Mouse (Mus musculus) hindbrain, embryonic 14.5 days (tissue): ENCODE data around the gene Rasgef1b. TPM values are rescaled to one million over a fixed set of nuclear protein-coding genes. Genes with fewer than 3 reads are reported as not detected.

Source experiments
- ATAC-seq: fragments of 200-750 bp; cut with Nextera tagmentation; 2 replicates; pipeline ENCODE4 v1.8.0; 2017; ENCODE audit warnings: moderate number of reproducible peaks, mild to moderate bottlenecking, moderate TSS enrichment, moderate library complexity; ENCODE audit not compliant: low FRiP score
- DNase-seq: peaks from one replicate; pipeline ENCODE4 v3.0.0-alpha.2; 2015; ENCODE audit warnings: low spot score
- H3K27ac ChIP-seq: fragments of 300-500 bp; sonication (generic); 2 replicates; pipeline ENCODE4 v1.5.1; 2014; ENCODE audit warnings: mild to moderate bottlenecking, moderate library complexity
- H3K27me3 ChIP-seq: fragments of 300-500 bp; sonication (generic); 2 replicates; pipeline ENCODE4 v1.6.1; 2014; ENCODE audit warnings: mild to moderate bottlenecking, low read length, mixed read lengths; ENCODE audit not compliant: control insufficient read depth, insufficient read depth
- H3K36me3 ChIP-seq: fragments of 300-500 bp; sonication (generic); replicated peaks from 2 replicates; pipeline ENCODE4 v1.6.1; 2014; ENCODE audit not compliant: control insufficient read depth, insufficient read depth
- H3K4me1 ChIP-seq: fragments of 300-500 bp; sonication (generic); replicated peaks from 2 replicates; pipeline ENCODE4 v1.6.1; 2014; ENCODE audit warnings: antibody characterized with exemption, low read length, mixed read lengths; ENCODE audit not compliant: control insufficient read depth, insufficient read depth
- H3K4me2 ChIP-seq: fragments of 300-500 bp; sonication (generic); replicated peaks from 2 replicates; pipeline ENCODE4 v1.6.1; 2014; ENCODE audit warnings: mild to moderate bottlenecking, moderate library complexity
- H3K4me3 ChIP-seq: fragments of 300-500 bp; sonication (generic); replicated peaks from 2 replicates; pipeline ENCODE4 v1.5.1; 2014; ENCODE audit warnings: mild to moderate bottlenecking, low read length
- H3K9ac ChIP-seq: fragments of 300-500 bp; sonication (generic); 2 replicates; pipeline ENCODE4 v1.6.1; 2014
- H3K9me3 ChIP-seq: fragments of 300-500 bp; sonication (generic); 2 replicates; pipeline ENCODE4 v1.6.1; 2016; ENCODE audit warnings: low read length; ENCODE audit not compliant: control insufficient read depth
- WGBS: fragments of 180-500 bp; shearing (Covaris S2); extraction: QIAGEN DNeasy Blood & Tissue Kit; methylation state at CpG from one replicate; pipeline ENCODE4 v1.1.7; 2014; 5-methylcytosine and 5-hydroxymethylcytosine counted together
- polyA plus RNA-seq: library from polyadenylated mRNA; unstranded; fragments of >200 nt; fragmentation: Nextera tagmentation; extraction: Ambion mirVana; gene quantifications from 2 replicates; pipeline ENCODE4 v1.2.1, GENCODE M21; 2014

Rasgef1b gene
- polyA plus RNA-seq = 47.5 and 51.5 TPM in 2 replicates

DNA sequence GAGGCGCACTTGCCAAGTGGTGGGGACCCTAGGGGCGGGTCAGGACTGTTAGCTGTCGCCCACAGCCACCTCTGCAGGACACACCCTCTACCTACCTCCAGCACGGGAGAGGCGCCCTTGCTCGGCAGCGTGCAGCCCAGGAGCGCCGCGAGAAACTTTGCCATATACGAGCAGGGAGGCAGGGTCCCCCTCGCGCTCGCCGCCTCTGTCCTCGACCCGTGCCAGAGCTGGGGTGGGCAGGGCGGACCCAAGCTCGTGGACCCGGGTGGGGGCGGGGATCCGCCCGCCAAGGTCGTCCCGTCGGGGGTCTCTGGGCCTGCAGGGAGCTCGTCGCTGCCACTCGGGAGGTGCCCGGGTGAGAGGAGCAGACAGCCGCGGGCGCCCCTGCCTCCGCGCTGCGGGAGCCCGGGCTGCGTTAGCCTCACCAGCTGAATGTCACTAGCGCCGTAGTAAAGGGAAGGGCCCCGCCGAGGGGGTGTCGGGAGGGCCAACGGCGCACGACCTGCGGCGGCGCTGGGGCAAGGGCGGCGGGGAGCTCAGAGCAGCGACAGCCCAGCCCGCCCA lies at the start of gene Rasgef1b:
Gene Rasgef1b, minus strand, starts transcription at position 417 of the 564 bp plus-strand sequence.
- H3K9me3 ChIP-seq = no peaks in the 10 kb centered on the region
- H3K27me3 ChIP-seq = peaks cover 11% of the 10 kb centered on the region; the same call in 1 of the 2 replicates
- H3K36me3 ChIP-seq = no peaks in the 10 kb centered on the region
- peaks cover 15% of the 10 kb centered on the region; the same call in 1 of the 2 replicates for H3K4me1 ChIP-seq
- peak within 1 kb of the TSS; percentile 83 for H3K9ac ChIP-seq
- peak; percentile 86 for DNase-seq
- WGBS = under 1% methylated on average over 25 of the region's 53 CpGs
- H3K27ac ChIP-seq = peak within 1 kb of the TSS; percentile 74
- peak; percentile 94 for ATAC-seq
- H3K4me3 ChIP-seq = peak within 1 kb of the TSS; percentile 49
- H3K4me2 ChIP-seq = peak within 1 kb of the TSS; percentile 94

DNA sequence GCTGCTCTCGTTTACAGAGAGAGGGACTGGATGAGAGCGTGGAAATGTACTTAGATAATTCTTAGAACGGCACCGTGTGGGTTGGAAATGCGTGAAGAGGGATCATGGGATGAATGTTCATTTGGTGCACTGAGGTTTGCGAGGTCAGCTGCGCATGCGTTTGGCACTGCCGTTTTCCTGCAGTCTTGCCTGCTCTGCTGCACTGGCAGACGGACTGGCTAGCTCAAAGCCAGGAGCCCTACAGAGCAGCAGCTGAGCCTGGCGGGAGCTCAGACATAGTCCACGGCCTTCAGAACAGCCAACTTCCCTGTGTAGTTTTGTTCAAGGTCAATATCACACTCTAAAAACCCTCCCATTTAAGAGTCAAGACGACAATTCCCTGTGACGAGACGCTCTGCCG lies 46.5 kb upstream of the Rasgef1b start:
- H3K27ac ChIP-seq = no peak overlapping the region
- H3K4me2 ChIP-seq = no peak overlapping the region
- no peak overlapping the region for H3K4me3 ChIP-seq
- ATAC-seq = no peak
- 71% methylated on average over 16 of the region's 16 CpGs for WGBS
- DNase-seq = no peak
- H3K36me3 ChIP-seq = no peaks in the 10 kb centered on the region
- no peak overlapping the region for H3K9ac ChIP-seq
- peaks cover 6% of the 10 kb centered on the region; the same call in 1 of the 2 replicates for H3K4me1 ChIP-seq
- H3K9me3 ChIP-seq = no peaks in the 10 kb centered on the region
- no peaks in the 10 kb centered on the region for H3K27me3 ChIP-seq

DNA sequence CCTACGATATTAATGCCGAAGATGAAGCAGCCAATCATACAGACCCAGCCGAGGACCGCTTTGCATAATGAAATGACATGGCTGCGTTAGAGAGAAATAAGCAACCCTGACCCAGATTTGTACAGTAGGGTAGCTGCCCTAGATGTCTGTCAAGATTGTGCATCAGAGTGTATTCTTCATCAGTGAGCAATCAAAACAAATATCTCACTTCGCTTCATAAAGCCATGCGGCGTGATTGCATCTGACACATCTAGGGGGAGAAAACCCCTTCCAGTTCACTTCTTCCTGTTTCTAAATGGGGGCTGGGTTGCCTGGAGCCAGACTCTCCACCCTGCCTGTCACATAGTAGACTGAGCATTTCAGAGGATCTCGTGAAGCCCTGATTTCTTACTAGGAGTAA lies 44.4 kb upstream of the Rasgef1b start:
- 49% methylated on average over 9 of the region's 9 CpGs for WGBS
- ATAC-seq (peak; percentile 48; the same call in 1 of the 2 replicates), DNase-seq (peak; percentile 49)
- H3K4me1 ChIP-seq = peaks cover 6% of the 10 kb centered on the region; the same call in 1 of the 2 replicates
- H3K27ac ChIP-seq = no peak overlapping the region; the same call in 1 of the 2 replicates
- H3K4me3 ChIP-seq = no peak overlapping the region
- no peaks in the 10 kb centered on the region for H3K27me3 ChIP-seq
- no peaks in the 10 kb centered on the region for H3K36me3 ChIP-seq
- H3K9ac ChIP-seq = no peak overlapping the region
- H3K4me2 ChIP-seq = no peak overlapping the region
- peaks cover 5% of the 10 kb centered on the region; the same call in 1 of the 2 replicates for H3K9me3 ChIP-seq

DNA sequence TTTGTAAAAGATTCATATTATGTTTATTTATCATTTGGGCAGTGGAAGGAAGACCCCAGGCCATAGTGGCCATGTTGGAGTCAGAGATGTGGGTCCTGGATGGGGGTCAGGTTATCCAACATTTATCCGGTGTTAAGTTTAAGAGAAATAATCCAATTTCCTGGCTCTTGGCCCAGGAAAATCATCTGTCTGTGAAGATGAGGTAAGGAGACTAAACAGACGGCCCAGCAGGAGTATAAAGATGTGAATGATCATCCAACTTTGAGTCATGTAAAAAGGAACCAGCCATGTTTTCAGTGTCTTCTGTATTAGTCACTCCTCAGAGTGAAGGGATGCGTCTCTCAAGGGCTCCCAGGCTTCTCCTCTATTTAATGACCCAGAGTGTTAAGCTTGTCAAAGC lies 35.4 kb upstream of the Rasgef1b start:
- H3K9me3 ChIP-seq = no peaks in the 10 kb centered on the region
- no peaks in the 10 kb centered on the region for H3K27me3 ChIP-seq
- ATAC-seq (no peak), DNase-seq (no peak)
- no peaks in the 10 kb centered on the region for H3K36me3 ChIP-seq
- no peak overlapping the region for H3K4me2 ChIP-seq
- H3K4me1 ChIP-seq = no peaks in the 10 kb centered on the region
- H3K4me3 ChIP-seq = no peak overlapping the region
- no peak overlapping the region for H3K27ac ChIP-seq
- 83% methylated on average over 3 of the region's 3 CpGs for WGBS
- H3K9ac ChIP-seq = no peak overlapping the region

DNA sequence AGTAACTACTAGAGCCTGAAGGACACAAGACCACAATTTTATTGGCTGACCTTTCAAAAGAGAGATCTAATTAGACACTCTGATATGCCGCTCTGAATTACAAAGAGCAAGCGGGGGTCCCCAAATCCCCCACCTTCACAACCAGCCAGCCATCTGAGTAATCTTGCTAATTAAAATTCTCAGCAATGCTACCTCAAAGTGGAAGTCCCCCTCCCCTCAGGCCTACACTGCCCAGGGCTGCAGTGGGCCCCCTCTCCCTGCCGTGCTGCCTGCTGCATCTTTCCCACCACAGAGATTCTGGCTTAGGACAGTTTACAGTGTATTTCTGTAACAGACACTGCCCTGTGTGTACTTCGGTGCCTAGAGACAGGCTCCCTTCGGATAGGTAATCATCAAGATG lies 30.0 kb upstream of the Rasgef1b start:
- H3K9ac ChIP-seq = no peak overlapping the region; the same call in 1 of the 2 replicates
- H3K9me3 ChIP-seq = no peaks in the 10 kb centered on the region
- no peaks in the 10 kb centered on the region for H3K27me3 ChIP-seq
- 57% methylated on average over 5 of the region's 5 CpGs for WGBS
- peak overlapping the region; percentile 32; the same call in 1 of the 2 replicates for H3K27ac ChIP-seq
- H3K4me2 ChIP-seq = no peak overlapping the region
- H3K4me3 ChIP-seq = no peak overlapping the region
- ATAC-seq (peak; percentile 65; the same call in 1 of the 2 replicates), DNase-seq (no peak)
- no peaks in the 10 kb centered on the region for H3K36me3 ChIP-seq
- 0 out of 2 replicates have a peak, but pooled peaks cover 2% of the 10 kb centered on the region for H3K4me1 ChIP-seq

- no peak for ATAC-seq
- 82% methylated on average over 12 of the region's 12 CpGs for WGBS
- Histone ChIP-seq H3K4me1 (0 out of 2 replicates have a peak, but pooled peaks cover 8% of the 10 kb centered on the region), H3K9me3 (no peaks in the 10 kb centered on the region), H3K27me3 (no peaks in the 10 kb centered on the region), H3K4me2 (no peak overlapping the region), H3K9ac (peak overlapping the region; percentile 7; the same call in 1 of the 2 replicates), H3K4me3 (no peak overlapping the region), H3K27ac (peak overlapping the region; percentile 34; the same call in 1 of the 2 replicates), H3K36me3 (no peaks in the 10 kb centered on the region)
- no peak for DNase-seq
Measured at GRCm38 (mm10) chr5:99753843-99754242, 25.0 kb upstream of the Rasgef1b start.

DNA sequence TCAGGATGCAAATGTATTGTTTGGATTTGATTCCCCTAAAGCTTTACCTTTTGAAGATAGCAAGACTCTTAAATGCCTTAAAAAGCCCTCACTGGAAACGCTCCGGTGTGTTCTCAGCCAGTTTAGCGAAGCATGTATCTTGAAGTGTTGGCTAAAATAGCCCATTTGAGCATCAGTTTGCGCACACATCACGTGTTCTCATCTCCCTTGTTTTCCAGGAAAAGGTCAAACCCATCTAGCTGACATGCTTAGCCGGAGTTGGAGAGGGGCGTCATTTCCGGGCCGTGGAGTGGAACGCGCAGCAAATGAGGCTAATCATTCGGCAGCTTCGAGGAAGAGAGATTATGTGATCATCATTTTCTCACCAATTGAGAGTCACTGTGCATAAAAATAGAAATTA lies 24.5 kb upstream of the Rasgef1b start:
- Histone ChIP-seq H3K9me3 (no peaks in the 10 kb centered on the region), H3K27me3 (no peaks in the 10 kb centered on the region), H3K9ac (peak overlapping the region; percentile 7; the same call in 1 of the 2 replicates), H3K4me2 (peak overlapping the region; percentile 10; the same call in 1 of the 2 replicates), H3K27ac (peak overlapping the region; percentile 34), H3K4me1 (0 out of 2 replicates have a peak, but pooled peaks cover 8% of the 10 kb centered on the region), H3K4me3 (no peak overlapping the region), H3K36me3 (no peaks in the 10 kb centered on the region)
- 48% methylated on average over 13 of the region's 13 CpGs for WGBS
- ATAC-seq (no peak), DNase-seq (no peak)

DNA sequence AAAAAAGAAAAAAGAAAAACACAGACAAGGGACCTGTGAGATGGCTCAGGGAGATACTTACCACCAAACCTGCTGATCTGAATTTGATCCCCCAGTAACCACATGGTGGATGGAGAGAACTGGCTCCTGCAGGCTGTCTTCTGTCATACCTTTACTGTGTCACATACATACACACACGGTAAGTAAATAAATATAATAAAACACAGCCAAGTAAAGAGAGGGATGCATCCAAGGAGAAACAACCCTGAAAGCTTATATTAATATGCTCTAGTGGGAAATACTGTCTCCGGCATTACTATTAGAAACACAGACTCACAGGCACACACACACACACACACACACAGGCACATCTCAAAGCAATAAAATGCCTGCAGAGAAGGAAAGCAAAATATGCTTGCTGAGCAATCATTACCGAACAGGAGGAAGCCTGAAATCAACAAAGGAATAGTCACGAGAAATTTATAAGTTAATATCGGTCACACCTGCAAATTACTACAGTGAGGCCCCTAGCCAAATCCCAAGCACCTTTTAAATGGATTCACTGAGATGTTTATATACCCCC lies 23.9 kb upstream of the Rasgef1b start:
- Histone ChIP-seq H3K27ac (peak overlapping the region; percentile 34), H3K27me3 (no peaks in the 10 kb centered on the region), H3K4me1 (0 out of 2 replicates have a peak, but pooled peaks cover 8% of the 10 kb centered on the region), H3K9me3 (no peaks in the 10 kb centered on the region), H3K4me2 (peak overlapping the region; percentile 10; the same call in 1 of the 2 replicates), H3K36me3 (no peaks in the 10 kb centered on the region), H3K9ac (0 out of 2 replicates have a peak overlapping the region, but pooled peaks have one; percentile 7), H3K4me3 (no peak overlapping the region)
- ATAC-seq (no peak), DNase-seq (peak; percentile 52)
- WGBS = 69% methylated on average over 5 of the region's 5 CpGs

DNA sequence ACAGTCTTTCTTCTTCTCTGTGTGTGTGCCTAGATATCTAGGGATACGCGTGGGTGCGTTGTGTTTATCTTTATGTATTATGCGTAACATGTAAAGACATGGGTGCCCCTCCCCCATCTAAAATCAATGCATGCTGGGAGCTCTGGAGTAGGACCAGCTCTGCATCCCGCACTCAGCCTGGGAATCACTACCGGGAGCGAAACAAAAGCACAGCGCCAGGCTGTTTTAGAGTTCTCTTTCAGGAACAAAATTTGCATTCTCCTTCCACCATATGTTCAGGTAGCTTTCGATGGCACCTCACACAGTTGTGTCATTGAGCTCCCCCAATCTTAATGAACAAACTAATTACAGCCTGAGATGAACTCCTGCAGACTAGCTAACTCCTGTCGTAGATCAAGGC lies 19.6 kb upstream of the Rasgef1b start:
- Histone ChIP-seq H3K27me3 (no peaks in the 10 kb centered on the region), H3K9ac (no peak overlapping the region), H3K9me3 (no peaks in the 10 kb centered on the region), H3K36me3 (no peaks in the 10 kb centered on the region), H3K27ac (no peak overlapping the region), H3K4me3 (no peak overlapping the region), H3K4me2 (no peak overlapping the region), H3K4me1 (peaks cover 9% of the 10 kb centered on the region; the same call in 1 of the 2 replicates)
- DNase-seq (no peak), ATAC-seq (no peak)
- 67% methylated on average over 10 of the region's 10 CpGs for WGBS
